Comparison of ENCODE assay signal across 26 mouse cellular contexts in genomic region chr9:43132380-43132779, GRCm38 (mm10). TPM values are rescaled to one million over a fixed set of nuclear protein-coding genes. Genes with fewer than 3 reads are reported as not detected.
A peak's percentile ranks its signal among the peaks of the same experiment; 100 is the strongest.
DNase-seq lines count a peak whose midpoint lies in the region; ATAC-seq and TF ChIP-seq lines count a peak whose summit lies in the region.
"Had no signal": no experiment of that assay in that cellular context is flagged by ENCODE, and none has a peak within 500 bp of the region (broad histone marks: within the 10 kb centered on the region; RNA-seq: fewer than 3 reads in every experiment).

No protein-coding gene starts in this region.

- peaks cover 8% of the 10 kb centered on the region for H3K4me1 ChIP-seq in embryonic facial prominence, embryonic 15.5 days
- H3K4me1 ChIP-seq in forebrain, embryonic 11.5 days (replicated peaks; ENCODE audit: control insufficient read depth, insufficient read depth, low read length): no peaks in the 10 kb centered on the region
- H3K4me1 ChIP-seq: forebrain, embryonic 13.5 days; hindbrain, embryonic 12.5 days had no signal

- H3K27me3 ChIP-seq in embryonic facial prominence, embryonic 15.5 days: no peaks in the 10 kb centered on the region
- no peaks in the 10 kb centered on the region for H3K27me3 ChIP-seq in forebrain, embryonic 11.5 days (ENCODE audit: control insufficient read depth, insufficient read depth, low read length)
- H3K27me3 ChIP-seq: forebrain, embryonic 13.5 days; hindbrain, embryonic 12.5 days; hindbrain, embryonic 15.5 days; Patski had no signal

- H3K36me3 ChIP-seq in embryonic facial prominence, embryonic 15.5 days: no peaks in the 10 kb centered on the region
- no peaks in the 10 kb centered on the region for H3K36me3 ChIP-seq in forebrain, embryonic 11.5 days (ENCODE audit: control insufficient read depth, insufficient read depth, low read length)
- H3K36me3 ChIP-seq: G1E; hindbrain, embryonic 12.5 days; hindbrain, embryonic 15.5 days had no signal

- intact Hi-C loops in left cerebral cortex, adult 2 months (cut with DNase I): no loop called here
- intact Hi-C loops in left cerebral cortex, postnatal 36 days (cut with DNase I): no loop called here

- TF ChIP-seq CTCF in left cerebral cortex, adult 2 months (IDR thresholded peaks at IDR 0.05): no peak

- no peak overlapping the region for H3K4me2 ChIP-seq in embryonic facial prominence, embryonic 15.5 days (replicated peaks)
- no peak overlapping the region for H3K4me2 ChIP-seq in forebrain, embryonic 11.5 days (ENCODE audit: low read depth, low read length, severe bottlenecking)
- H3K4me2 ChIP-seq: forebrain, embryonic 13.5 days; heart, embryonic 11.5 days; hindbrain, embryonic 12.5 days; hindbrain, embryonic 15.5 days had no signal

- no peaks in the 10 kb centered on the region for H3K9me3 ChIP-seq in embryonic facial prominence, embryonic 15.5 days (replicated peaks)
- H3K9me3 ChIP-seq in forebrain, embryonic 11.5 days (ENCODE audit: control insufficient read depth, low read length): no peaks in the 10 kb centered on the region
- H3K9me3 ChIP-seq: forebrain, embryonic 13.5 days; G1E; hindbrain, embryonic 12.5 days; hindbrain, embryonic 15.5 days had no signal

- WGBS in embryonic facial prominence, embryonic 15.5 days: 29% methylated on average over 4 of the region's 4 CpGs
- 27% methylated on average over 4 of the region's 4 CpGs for WGBS in forebrain, embryonic 11.5 days

- DNase-seq in left cerebral cortex, adult 2 months (ENCODE audit: extremely low spot score in 1 of 2, low spot score in 2 of 2): no peak
- no peak for DNase-seq in left cerebral cortex, postnatal 36 days (ENCODE audit: low spot score in 2 of 2)
- DNase-seq in R1 (ENCODE audit: low read depth, low spot score): peak; percentile 81
- DNase-seq in forebrain, embryonic 11.5 days (ENCODE audit: low spot score): no peak
- DNase-seq in adrenal gland, postnatal 14 days: no peak
- DNase-seq: adrenal gland, postnatal 10 days; B cell, adult 2 months; cerebellum, adult 11 months; cerebellum, adult 2 months; cerebellum, adult 9-11 months; cerebellum, postnatal 36 days; embryo, embryonic 11 days; gastrocnemius, postnatal 10 days; gastrocnemius, postnatal 36 days; heart, adult 11 months; kidney, adult 8-10 months had no signal

- H3K27ac ChIP-seq in left cerebral cortex, adult 2 months: peak overlapping the region; percentile 88; the same call in 1 of the 2 replicates
- no peak overlapping the region for H3K27ac ChIP-seq in embryonic facial prominence, embryonic 15.5 days (replicated peaks)
- no peak overlapping the region for H3K27ac ChIP-seq in forebrain, embryonic 11.5 days (ENCODE audit: low read depth, low read length)
- H3K27ac ChIP-seq: forebrain, embryonic 13.5 days; hindbrain, embryonic 12.5 days; hindbrain, embryonic 15.5 days had no signal

- ATAC-seq in embryonic facial prominence, embryonic 15.5 days (ENCODE audit: insufficient number of reproducible peaks, low FRiP score, low TSS enrichment, low read depth): peak; percentile 73
- no peak for ATAC-seq in forebrain, embryonic 11.5 days (replicated peaks; ENCODE audit: low FRiP score)
- ATAC-seq: forebrain, embryonic 13.5 days; forebrain, embryonic 16.5 days; intestine, postnatal 0 days; Patski had no signal

- H3K9ac ChIP-seq in embryonic facial prominence, embryonic 15.5 days: no peak overlapping the region
- no peak overlapping the region for H3K9ac ChIP-seq in forebrain, embryonic 11.5 days (ENCODE audit: low read length)
- H3K9ac ChIP-seq: forebrain, embryonic 13.5 days; hindbrain, embryonic 12.5 days; hindbrain, embryonic 15.5 days had no signal

- no peak overlapping the region for H3K4me3 ChIP-seq in left cerebral cortex, adult 2 months
- H3K4me3 ChIP-seq in embryonic facial prominence, embryonic 15.5 days (replicated peaks): no peak overlapping the region
- no peak overlapping the region for H3K4me3 ChIP-seq in forebrain, embryonic 11.5 days (ENCODE audit: low read depth, low read length)
- H3K4me3 ChIP-seq: erythroblast, embryonic 14.5 days; forebrain, embryonic 13.5 days; hindbrain, embryonic 12.5 days; hindbrain, embryonic 15.5 days had no signal

RNA-seq across cellular contexts. Expression of gene Tmem136, which starts 16.0 kb away (rescaled TPM):
- total RNA-seq in left cerebral cortex, adult 2 months (2021): 10 to 100 TPM; 15.6 to 16.8 TPM
- total RNA-seq in left cerebral cortex, postnatal 36 days (2021): 10 to 100 TPM; 18.1 to 18.6 TPM
- polyA plus RNA-seq in embryonic facial prominence, embryonic 15.5 days (2015; fragmentation: Nextera tagmentation; extraction: Ambion mirVana): 5.7 TPM in 2 replicates
- 13.5 and 13.8 TPM in 2 replicates for polyA plus RNA-seq in forebrain, embryonic 11.5 days (2014; fragmentation: Nextera tagmentation; extraction: Ambion mirVana)
- total RNA-seq in adrenal gland, postnatal 14 days (2021): 4.5 and 5.2 TPM in 2 replicates
- polyA plus RNA-seq: erythroblast, embryonic 14.5 days had no signal

RNA-seq across cellular contexts. Expression of gene Arhgef12, which starts 25.3 kb away (rescaled TPM):
- 100 to 1,000 TPM; 162 to 164 TPM for total RNA-seq in left cerebral cortex, adult 2 months (2021)
- total RNA-seq in left cerebral cortex, postnatal 36 days (2021): 100 to 1,000 TPM; 153 to 169 TPM
- polyA plus RNA-seq in embryonic facial prominence, embryonic 15.5 days (2015; fragmentation: Nextera tagmentation; extraction: Ambion mirVana): 12.2 and 14.3 TPM in 2 replicates
- 14.6 and 14.8 TPM in 2 replicates for polyA plus RNA-seq in forebrain, embryonic 11.5 days (2014; fragmentation: Nextera tagmentation; extraction: Ambion mirVana)
- total RNA-seq in adrenal gland, postnatal 14 days (2021): 115 and 123 TPM in 2 replicates
